Mouse (Mus musculus) megakaryocyte, embryonic 14.5 days (primary cell): ENCODE measurements at regions not wholly inside any gene's neighbourhood (a gene's known extent, or its start where the extent isn't known, plus 50 kb on each side); places are given as distances from the start of the nearest gene placed in this dataset.

Source experiments
- FLI1 ChIP-seq: IDR thresholded peaks from 2 replicates; pipeline ENCODE4 v1.6.1; 2012; ENCODE audit warnings: low read length, inconsistent platforms, mixed read lengths
- GATA1 ChIP-seq: IDR thresholded peaks from 3 replicates; pipeline ENCODE4 v1.6.1; 2012; ENCODE audit warnings: mixed read lengths, low read length, inconsistent platforms, borderline replicate concordance

- no peak for TF ChIP-seq GATA1
- no peak for TF ChIP-seq FLI1
These were observed 941.7 kb downstream of the Gsdmc2 start for GRCm38 (mm10) chr15:62903047-62903822.
